Comparison of ENCODE assay signal across 16 mouse cellular contexts in genomic region chr17:28519827-28520226, GRCm38 (mm10). TPM values are rescaled to one million over a fixed set of nuclear protein-coding genes. Genes with fewer than 3 reads are reported as not detected.
DNase-seq lines count a peak whose midpoint lies in the region; ATAC-seq and TF ChIP-seq lines count a peak whose summit lies in the region.
"Had no signal": no experiment of that assay in that cellular context is flagged by ENCODE, and none has a peak within 500 bp of the region (broad histone marks: within the 10 kb centered on the region; RNA-seq: fewer than 3 reads in every experiment).

No protein-coding gene starts in this region.

- peak; percentile 63 for DNase-seq in CD4-positive, CD25-positive, alpha-beta regulatory T cell, adult 2 months (ENCODE audit: low read depth, low spot score)
- DNase-seq in kidney, adult 9 months: peak; percentile 53
- no peak for DNase-seq in kidney, postnatal 4 days
- DNase-seq in testis, postnatal 10 days (ENCODE audit: low spot score): no peak
- DNase-seq in stomach, postnatal 0 days (ENCODE audit: low spot score): no peak
- DNase-seq in right cerebral cortex, postnatal 10 days (ENCODE audit: low spot score in 2 of 2): no peak
- DNase-seq: embryo, embryonic 11 days; gastrocnemius, postnatal 36 days had no signal

- H3K27ac ChIP-seq in testis, adult 2 months (ENCODE audit: control insufficient read depth, insufficient read depth, low read depth, low read length): peak overlapping the region; percentile 42; the same call in 1 of the 2 replicates
- no peak overlapping the region for H3K27ac ChIP-seq in stomach, postnatal 0 days (replicated peaks)
- H3K27ac ChIP-seq: forebrain, embryonic 10.5 days; limb, embryonic 13.5 days; midbrain, embryonic 10.5 days had no signal

- TF ChIP-seq EP300 in stomach, postnatal 0 days (optimal IDR thresholded peaks at IDR 0.05): no peak

- TF ChIP-seq CTCF in testis, adult 2 months (IDR thresholded peaks at IDR 0.05; ENCODE audit: control insufficient read depth, insufficient read depth, insufficient replicate concordance, low read depth, low read length): no peak
- TF ChIP-seq CTCF in stomach, postnatal 0 days (IDR thresholded peaks at IDR 0.05; ENCODE audit: low read depth): peak; percentile 66

- no peak for TF ChIP-seq POLR2A in testis, adult 2 months (IDR thresholded peaks at IDR 0.05; ENCODE audit: control insufficient read depth, low read depth, low read length)

- H3K36me3 ChIP-seq in testis, adult 2 months (ENCODE audit: control insufficient read depth, insufficient read depth, low read length): no peaks in the 10 kb centered on the region
- no peaks in the 10 kb centered on the region for H3K36me3 ChIP-seq in stomach, postnatal 0 days (ENCODE audit: control insufficient read depth, insufficient read depth, low read length)
- H3K36me3 ChIP-seq: forebrain, embryonic 10.5 days; limb, embryonic 13.5 days; midbrain, embryonic 10.5 days had no signal

- no peak overlapping the region for H3K4me3 ChIP-seq in testis, adult 2 months (ENCODE audit: control insufficient read depth, low read depth, low read length)
- no peak overlapping the region for H3K4me3 ChIP-seq in stomach, postnatal 0 days (ENCODE audit: low read depth, low read length)
- H3K4me3 ChIP-seq: forebrain, embryonic 10.5 days; limb, embryonic 13.5 days; midbrain, embryonic 10.5 days had no signal

- peaks cover 32% of the 10 kb centered on the region for H3K4me1 ChIP-seq in testis, adult 2 months (ENCODE audit: control insufficient read depth, insufficient read depth, low read length)
- H3K4me1 ChIP-seq in stomach, postnatal 0 days (replicated peaks; ENCODE audit: control insufficient read depth, insufficient read depth): peaks cover 18% of the 10 kb centered on the region; the same call in 1 of the 2 replicates

- ATAC-seq in CD4-positive, CD25-positive, alpha-beta regulatory T cell, adult 4 months: no peak
- no peak for ATAC-seq in stomach, postnatal 0 days (ENCODE audit: low FRiP score, low TSS enrichment)
- ATAC-seq: activated CD4-positive, CD25-positive, alpha-beta regulatory T cell, adult 4 months had no signal

- H3K9me3 ChIP-seq in stomach, postnatal 0 days (ENCODE audit: control insufficient read depth, low read length): no peaks in the 10 kb centered on the region
- H3K9me3 ChIP-seq: limb, embryonic 13.5 days had no signal

- H3K27me3 ChIP-seq in testis, adult 2 months (ENCODE audit: control insufficient read depth, insufficient read depth, low read length): no peaks in the 10 kb centered on the region
- H3K27me3 ChIP-seq in stomach, postnatal 0 days (ENCODE audit: control insufficient read depth, insufficient read depth, low read length): no peaks in the 10 kb centered on the region

- no peak overlapping the region for H3K9ac ChIP-seq in stomach, postnatal 0 days (ENCODE audit: low read length)
- H3K9ac ChIP-seq: limb, embryonic 13.5 days had no signal

- no peak overlapping the region for H3K4me2 ChIP-seq in stomach, postnatal 0 days (replicated peaks; ENCODE audit: low read depth)
- H3K4me2 ChIP-seq: limb, embryonic 13.5 days had no signal

- WGBS in stomach, postnatal 0 days: 83% methylated on average over 3 of the region's 3 CpGs

RNA-seq across cellular contexts. Expression of gene Fkbp5, which starts 2.5 kb away (rescaled TPM):
- polyA plus RNA-seq in CD4-positive, CD25-positive, alpha-beta regulatory T cell, adult 4 months (2017; shearing (Covaris generic)): 10 to 100 TPM; 17.4 to 17.8 TPM
- polyA plus RNA-seq in testis, adult 2 months (2012; rRNA removed): 19.8 and 22.7 TPM in 2 replicates
- polyA plus RNA-seq in stomach, postnatal 0 days (2015; fragmentation: Nextera tagmentation; extraction: Ambion mirVana): 9.2 and 11.8 TPM in 2 replicates

RNA-seq across cellular contexts. Expression of gene Armc12, which starts 10.8 kb away (rescaled TPM):
- not detected for polyA plus RNA-seq in CD4-positive, CD25-positive, alpha-beta regulatory T cell, adult 4 months (2017; shearing (Covaris generic))
- polyA plus RNA-seq in testis, adult 2 months (2012; rRNA removed): 513 and 515 TPM in 2 replicates
- not detected in 2 replicates for polyA plus RNA-seq in stomach, postnatal 0 days (2015; fragmentation: Nextera tagmentation; extraction: Ambion mirVana)
- polyA plus RNA-seq: activated CD4-positive, CD25-positive, alpha-beta regulatory T cell, adult 4 months; forebrain, embryonic 10.5 days; large intestine, adult 2 months; limb, embryonic 13.5 days; midbrain, embryonic 10.5 days; neural tube, embryonic 14.5 days had no signal

RNA-seq across cellular contexts. Expression of gene Clpsl2, which starts 29.4 kb away (rescaled TPM):
- polyA plus RNA-seq in CD4-positive, CD25-positive, alpha-beta regulatory T cell, adult 4 months (2017; shearing (Covaris generic)): not detected
- polyA plus RNA-seq in testis, adult 2 months (2012; rRNA removed): not detected in 2 replicates
- polyA plus RNA-seq in stomach, postnatal 0 days (2015; fragmentation: Nextera tagmentation; extraction: Ambion mirVana): not detected in 2 replicates
- polyA plus RNA-seq: activated CD4-positive, CD25-positive, alpha-beta regulatory T cell, adult 4 months; forebrain, embryonic 10.5 days; large intestine, adult 2 months; limb, embryonic 13.5 days; midbrain, embryonic 10.5 days; neural tube, embryonic 14.5 days had no signal

RNA-seq across cellular contexts. Expression of gene Clps, which starts 40.7 kb away (rescaled TPM):
- not detected for polyA plus RNA-seq in CD4-positive, CD25-positive, alpha-beta regulatory T cell, adult 4 months (2017; shearing (Covaris generic))
- 2.5 and 4.1 TPM in 2 replicates for polyA plus RNA-seq in testis, adult 2 months (2012; rRNA removed)
- 1,789 and 1,944 TPM in 2 replicates for polyA plus RNA-seq in stomach, postnatal 0 days (2015; fragmentation: Nextera tagmentation; extraction: Ambion mirVana)
- polyA plus RNA-seq: activated CD4-positive, CD25-positive, alpha-beta regulatory T cell, adult 4 months; forebrain, embryonic 10.5 days; midbrain, embryonic 10.5 days; neural tube, embryonic 14.5 days had no signal

RNA-seq across cellular contexts. Expression of gene Lhfpl5, which starts 55.6 kb away (rescaled TPM):
- 1 to 10 TPM; 1.1 to 1.3 TPM for polyA plus RNA-seq in CD4-positive, CD25-positive, alpha-beta regulatory T cell, adult 4 months (2017; shearing (Covaris generic))
- 0.10 TPM in 1 of 2 replicates, not detected in the other for polyA plus RNA-seq in testis, adult 2 months (2012; rRNA removed)
- 0.98 and 1.2 TPM in 2 replicates for polyA plus RNA-seq in stomach, postnatal 0 days (2015; fragmentation: Nextera tagmentation; extraction: Ambion mirVana)

Comparison
In these comparisons a context has a peak if more than half of its experiments do, and no peak if none do; other contexts are left out.
1. DNase-seq: peak in CD4-positive, CD25-positive, alpha-beta regulatory T cell, adult 2 months (single experiment) and kidney, adult 9 months (single experiment); none in kidney, postnatal 4 days (0 of 2), testis, postnatal 10 days (single experiment), stomach, postnatal 0 days (single experiment) and right cerebral cortex, postnatal 10 days (0 of 2).
2. RNA of gene Armc12, which starts 10.8 kb away (polyA plus RNA-seq): 513 to 515 TPM in testis, adult 2 months; not detected in CD4-positive, CD25-positive, alpha-beta regulatory T cell, adult 4 months and not detected in stomach, postnatal 0 days; every median in the first group is over 100 times any median in the second.